Mouse (Mus musculus) thymus, adult 2 months (tissue): ENCODE results near the gene Mbtd1.

Experiments used
- CTCF ChIP-seq: fragments of 200-500 bp; IDR thresholded peaks from 2 replicates; pipeline ENCODE4 v1.5.1; 2012; ENCODE audit warnings: mild to moderate bottlenecking, control low read depth, low read length, moderate library complexity, borderline replicate concordance; ENCODE audit not compliant: control insufficient read depth, poor library complexity, insufficient read depth; ENCODE audit errors: extremely low read depth
- POLR2A ChIP-seq: fragments of 200-500 bp; IDR thresholded peaks from 2 replicates; pipeline ENCODE4 v1.6.1; 2012; ENCODE audit warnings: mild to moderate bottlenecking, low read length, control low read depth, moderate library complexity; ENCODE audit not compliant: control insufficient read depth, poor library complexity, insufficient read depth; ENCODE audit errors: extremely low read depth

GRCm38 (mm10) chr11:93861193-93861592, 24.5 kb upstream of the Mbtd1 start:
- no peak for TF ChIP-seq CTCF
- TF ChIP-seq POLR2A = no peak
